Mouse (Mus musculus): Measurements from ENCODE around the gene Shroom3.
A peak's percentile ranks its signal among the peaks of the same experiment; 100 is the strongest.

Gene Shroom3

GRCm38 (mm10) chr5:92858104-92858503 is 174.9 kb downstream of the Shroom3 start:
- no peak for DNase-seq

- DNase-seq = peak; percentile 72
Measured at GRCm38 (mm10) chr5:92858576-92858975, 175.3 kb downstream of the Shroom3 start.

GRCm38 (mm10) chr5:92861416-92862112 is 178.3 kb downstream of the Shroom3 start:
- DNase-seq = no peak

- no peak for DNase-seq
Measured at GRCm38 (mm10) chr5:92865090-92865489, 181.9 kb downstream of the Shroom3 start.

GRCm38 (mm10) chr5:92866546-92866945 is 183.3 kb downstream of the Shroom3 start:
- no peak for DNase-seq

GRCm38 (mm10) chr5:92867253-92867652 is 184.0 kb downstream of the Shroom3 start:
- no peak for DNase-seq

GRCm38 (mm10) chr5:92868231-92868630 is 185.0 kb downstream of the Shroom3 start:
- DNase-seq = no peak

- DNase-seq = peak; percentile 59
Measured at GRCm38 (mm10) chr5:92871048-92871447, 187.8 kb downstream of the Shroom3 start.

- no peak for DNase-seq
Measured at GRCm38 (mm10) chr5:92872182-92872581, 188.9 kb downstream of the Shroom3 start.

- no peak for DNase-seq
Measured at GRCm38 (mm10) chr5:92872991-92873390, 189.8 kb downstream of the Shroom3 start.

GRCm38 (mm10) chr5:92873518-92873917 is 190.3 kb downstream of the Shroom3 start:
- no peak for DNase-seq

GRCm38 (mm10) chr5:92875836-92876235 is 192.6 kb downstream of the Shroom3 start:
- no peak for DNase-seq

GRCm38 (mm10) chr5:92877104-92877503 is 193.9 kb downstream of the Shroom3 start:
- no peak for DNase-seq

- no peak for DNase-seq
Measured at GRCm38 (mm10) chr5:92880393-92880792, 197.2 kb downstream of the Shroom3 start.

- no peak for DNase-seq
Measured at GRCm38 (mm10) chr5:92880893-92881292, 197.7 kb downstream of the Shroom3 start.

- DNase-seq = peak; percentile 51
Measured at GRCm38 (mm10) chr5:92886141-92886540, 202.9 kb downstream of the Shroom3 start.

GRCm38 (mm10) chr5:92887501-92887900 is 204.3 kb downstream of the Shroom3 start:
- no peak for DNase-seq

- no peak for DNase-seq
Measured at GRCm38 (mm10) chr5:92888628-92889241, 205.5 kb downstream of the Shroom3 start.

- no peak for DNase-seq
Measured at GRCm38 (mm10) chr5:92890902-92891301, 207.7 kb downstream of the Shroom3 start.

- DNase-seq = no peak
Measured at GRCm38 (mm10) chr5:92893284-92893683, 210.0 kb downstream of the Shroom3 start.

GRCm38 (mm10) chr5:92893711-92894110 is 210.5 kb downstream of the Shroom3 start:
- DNase-seq = no peak

GRCm38 (mm10) chr5:92895877-92896276 is 212.6 kb downstream of the Shroom3 start:
- no peak for DNase-seq

GRCm38 (mm10) chr5:92896725-92897280 is 213.6 kb downstream of the Shroom3 start:
- DNase-seq = no peak

All from kidney, adult 11 months (tissue).